Mouse (Mus musculus) intestine, embryonic 16.5 days (tissue): Measurements from ENCODE around the gene Mprip. TPM values are rescaled to one million over a fixed set of nuclear protein-coding genes. Genes with fewer than 3 reads are reported as not detected.

ENCODE experiments used
- ATAC-seq: fragments of 200-750 bp; cut with Nextera tagmentation; 2 replicates; pipeline ENCODE4 v1.8.0; 2017; ENCODE audit warnings: moderate TSS enrichment, moderate library complexity
- H3K27ac ChIP-seq: fragments of 300-500 bp; sonication (generic); 2 replicates; pipeline ENCODE4 v1.5.1; 2014; ENCODE audit warnings: mild to moderate bottlenecking, low read length
- H3K27me3 ChIP-seq: fragments of 300-500 bp; sonication (generic); replicated peaks from 2 replicates; pipeline ENCODE4 v1.6.1; 2014; ENCODE audit warnings: low read length, control low read depth, mixed read lengths; ENCODE audit not compliant: control insufficient read depth, insufficient read depth
- H3K36me3 ChIP-seq: fragments of 300-500 bp; sonication (generic); 2 replicates; pipeline ENCODE4 v1.6.1; 2014; ENCODE audit warnings: low read length, control low read depth; ENCODE audit not compliant: control insufficient read depth, insufficient read depth
- H3K4me1 ChIP-seq: fragments of 300-500 bp; sonication (generic); 2 replicates; pipeline ENCODE4 v1.6.1; 2014; ENCODE audit warnings: low read length, control low read depth, mixed read lengths; ENCODE audit not compliant: control insufficient read depth, insufficient read depth
- H3K4me2 ChIP-seq: fragments of 300-500 bp; sonication (generic); 2 replicates; pipeline ENCODE4 v1.6.1; 2014; ENCODE audit warnings: low read depth, low read length, control low read depth
- H3K4me3 ChIP-seq: fragments of 300-500 bp; sonication (generic); 2 replicates; pipeline ENCODE4 v1.5.1; 2014; ENCODE audit warnings: mild to moderate bottlenecking, low read length
- H3K9ac ChIP-seq: fragments of 300-500 bp; sonication (generic); 2 replicates; pipeline ENCODE4 v1.6.1; 2014; ENCODE audit warnings: low read depth, low read length
- H3K9me3 ChIP-seq: fragments of 300-500 bp; sonication (generic); 2 replicates; pipeline ENCODE4 v1.6.1; 2016; ENCODE audit warnings: low read length, control low read depth; ENCODE audit not compliant: control insufficient read depth
- WGBS: fragments of 180-500 bp; shearing (Covaris S2); extraction: QIAGEN DNeasy Blood & Tissue Kit; methylation state at CpG from one replicate; pipeline ENCODE4 v1.1.7; 2014; 5-methylcytosine and 5-hydroxymethylcytosine counted together
- polyA plus RNA-seq: library from polyadenylated mRNA; unstranded; fragments of >200 nt; fragmentation: Nextera tagmentation; extraction: Ambion mirVana; gene quantifications from 2 replicates; pipeline ENCODE4 v1.2.1, GENCODE M21; 2015

Mprip gene
- polyA plus RNA-seq, 1 experiment from 2014 or later = 25.2 TPM

- no peak overlapping the region for H3K27ac ChIP-seq
- peaks cover 26% of the 10 kb centered on the region; the same call in 1 of the 2 replicates for H3K36me3 ChIP-seq
- no peaks in the 10 kb centered on the region for H3K4me1 ChIP-seq
- WGBS = 94% methylated on average over 1 of the region's 1 CpGs
- ATAC-seq = no peak
- H3K9me3 ChIP-seq = no peaks in the 10 kb centered on the region
- no peak overlapping the region for H3K4me2 ChIP-seq
- H3K4me3 ChIP-seq = no peak overlapping the region
- no peaks in the 10 kb centered on the region for H3K27me3 ChIP-seq
- no peak overlapping the region for H3K9ac ChIP-seq
These were observed 82.6 kb downstream of the Mprip start for GRCm38 (mm10) chr11:59743712-59744111.

GRCm38 (mm10) chr11:59744374-59744773, 83.3 kb downstream of the Mprip start:
- Histone ChIP-seq H3K27ac (no peak overlapping the region), H3K27me3 (no peaks in the 10 kb centered on the region), H3K4me1 (no peaks in the 10 kb centered on the region), H3K9me3 (no peaks in the 10 kb centered on the region), H3K4me3 (no peak overlapping the region), H3K36me3 (peaks cover 26% of the 10 kb centered on the region; the same call in 1 of the 2 replicates), H3K9ac (no peak overlapping the region), H3K4me2 (no peak overlapping the region)
- 90% methylated on average over 4 of the region's 4 CpGs for WGBS
- ATAC-seq = no peak

GRCm38 (mm10) chr11:59745851-59746250, 84.7 kb downstream of the Mprip start:
- no peak for ATAC-seq
- H3K4me1 ChIP-seq = no peaks in the 10 kb centered on the region
- H3K9ac ChIP-seq = no peak overlapping the region
- no peaks in the 10 kb centered on the region for H3K9me3 ChIP-seq
- H3K4me3 ChIP-seq = no peak overlapping the region
- no peaks in the 10 kb centered on the region for H3K27me3 ChIP-seq
- peaks cover 23% of the 10 kb centered on the region; the same call in 1 of the 2 replicates for H3K36me3 ChIP-seq
- H3K4me2 ChIP-seq = no peak overlapping the region
- 78% methylated on average over 5 of the region's 5 CpGs for WGBS
- no peak overlapping the region for H3K27ac ChIP-seq

GRCm38 (mm10) chr11:59746614-59747013, 85.5 kb downstream of the Mprip start:
- 90% methylated on average over 2 of the region's 2 CpGs for WGBS
- H3K27ac ChIP-seq = no peak overlapping the region

GRCm38 (mm10) chr11:59749050-59749449, 87.9 kb downstream of the Mprip start:
- H3K4me3 ChIP-seq = no peak overlapping the region
- no peak overlapping the region for H3K27ac ChIP-seq
- H3K9ac ChIP-seq = no peak overlapping the region
- H3K36me3 ChIP-seq = peaks cover 19% of the 10 kb centered on the region
- H3K4me1 ChIP-seq = no peaks in the 10 kb centered on the region
- H3K9me3 ChIP-seq = no peaks in the 10 kb centered on the region
- no peak overlapping the region for H3K4me2 ChIP-seq
- ATAC-seq = no peak
- WGBS = 90% methylated on average over 3 of the region's 3 CpGs
- H3K27me3 ChIP-seq = no peaks in the 10 kb centered on the region

More at GRCm38 (mm10) chr11:59746614-59747013, 85.5 kb downstream of the Mprip start:
- no peak overlapping the region for H3K4me2 ChIP-seq
- no peak overlapping the region for H3K4me3 ChIP-seq
- H3K36me3 ChIP-seq = peaks cover 21% of the 10 kb centered on the region; the same call in 1 of the 2 replicates
- no peak overlapping the region for H3K9ac ChIP-seq
- H3K9me3 ChIP-seq = no peaks in the 10 kb centered on the region
- no peak for ATAC-seq
- H3K4me1 ChIP-seq = no peaks in the 10 kb centered on the region
- no peaks in the 10 kb centered on the region for H3K27me3 ChIP-seq

- Histone ChIP-seq H3K4me3 (no peak overlapping the region), H3K4me2 (no peak overlapping the region), H3K27ac (no peak overlapping the region), H3K4me1 (no peaks in the 10 kb centered on the region), H3K9ac (no peak overlapping the region), H3K27me3 (no peaks in the 10 kb centered on the region), H3K9me3 (no peaks in the 10 kb centered on the region), H3K36me3 (peaks cover 25% of the 10 kb centered on the region)
- 95% methylated on average over 6 of the region's 6 CpGs for WGBS
- ATAC-seq = no peak
These were observed 93.4 kb downstream of the Mprip start for GRCm38 (mm10) chr11:59754504-59754903.

- Histone ChIP-seq H3K4me1 (no peaks in the 10 kb centered on the region), H3K9me3 (no peaks in the 10 kb centered on the region), H3K36me3 (peaks cover 28% of the 10 kb centered on the region), H3K4me3 (no peak overlapping the region), H3K27ac (no peak overlapping the region), H3K27me3 (no peaks in the 10 kb centered on the region), H3K9ac (no peak overlapping the region), H3K4me2 (no peak overlapping the region)
- 89% methylated on average over 4 of the region's 4 CpGs for WGBS
- no peak for ATAC-seq
These were observed 95.2 kb downstream of the Mprip start for GRCm38 (mm10) chr11:59756351-59756750.

- no peak overlapping the region for H3K9ac ChIP-seq
- no peak overlapping the region for H3K4me2 ChIP-seq
- H3K4me1 ChIP-seq = no peaks in the 10 kb centered on the region
- whole genome bisulfite sequencing = 88% methylated on average over 9 of the region's 9 CpGs
- no peak for ATAC-seq
- H3K9me3 ChIP-seq = no peaks in the 10 kb centered on the region
- peaks cover 18% of the 10 kb centered on the region for H3K36me3 ChIP-seq
- no peak overlapping the region for H3K27ac ChIP-seq
- no peaks in the 10 kb centered on the region for H3K27me3 ChIP-seq
- H3K4me3 ChIP-seq = no peak overlapping the region
These were observed 97.3 kb downstream of the Mprip start for GRCm38 (mm10) chr11:59758191-59758985.

GRCm38 (mm10) chr11:59759178-59759577, 98.1 kb downstream of the Mprip start:
- Histone ChIP-seq H3K27me3 (no peaks in the 10 kb centered on the region), H3K9ac (no peak overlapping the region), H3K9me3 (no peaks in the 10 kb centered on the region), H3K4me1 (no peaks in the 10 kb centered on the region), H3K4me3 (no peak overlapping the region), H3K27ac (no peak overlapping the region), H3K4me2 (no peak overlapping the region), H3K36me3 (peaks cover 16% of the 10 kb centered on the region)
- 82% methylated on average over 4 of the region's 4 CpGs for WGBS
- ATAC-seq = no peak
